Mouse (Mus musculus) G1E (cell line): Measurements from ENCODE around the gene Ccdc146.

Experiments
- CTCF ChIP-seq: IDR thresholded peaks from 2 replicates; pipeline ENCODE4 v1.5.1; 2012; ENCODE audit warnings: low read depth, low read length, inconsistent platforms, mixed read lengths
- GATA1 ChIP-seq: IDR thresholded peaks from 2 replicates; pipeline ENCODE4 v1.6.1; 2012; ENCODE audit warnings: borderline replicate concordance, low read length, inconsistent platforms, mixed read lengths

- TF ChIP-seq GATA1 = no peak
- TF ChIP-seq CTCF = no peak
Observed at GRCm38 (mm10) chr5:21383392-21384251, 40.9 kb downstream of the Ccdc146 start.
